Mouse (Mus musculus): Measurements from ENCODE around the gene Cavin2.

Cavin2 gene

DNA sequence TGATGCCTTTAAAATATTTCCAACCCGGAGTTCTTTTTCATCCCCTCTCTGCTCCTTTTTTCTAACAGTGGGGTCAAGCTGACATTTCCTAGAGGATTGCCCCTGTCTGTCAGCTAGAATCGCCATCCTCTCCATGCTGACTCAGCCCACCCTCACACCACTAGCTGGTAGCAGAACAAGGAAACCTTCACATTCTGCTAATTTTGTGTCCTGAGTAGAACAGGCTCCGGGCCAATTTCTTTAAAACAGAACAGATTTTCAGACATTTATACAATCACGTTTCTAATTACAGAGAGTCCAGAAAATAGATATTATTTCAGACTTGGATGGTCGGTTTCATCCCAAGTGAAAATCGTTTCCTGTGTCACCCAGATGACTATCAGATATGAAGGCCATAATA is 34.6 kb downstream of the Cavin2 start:
- no peak for DNase-seq

DNA sequence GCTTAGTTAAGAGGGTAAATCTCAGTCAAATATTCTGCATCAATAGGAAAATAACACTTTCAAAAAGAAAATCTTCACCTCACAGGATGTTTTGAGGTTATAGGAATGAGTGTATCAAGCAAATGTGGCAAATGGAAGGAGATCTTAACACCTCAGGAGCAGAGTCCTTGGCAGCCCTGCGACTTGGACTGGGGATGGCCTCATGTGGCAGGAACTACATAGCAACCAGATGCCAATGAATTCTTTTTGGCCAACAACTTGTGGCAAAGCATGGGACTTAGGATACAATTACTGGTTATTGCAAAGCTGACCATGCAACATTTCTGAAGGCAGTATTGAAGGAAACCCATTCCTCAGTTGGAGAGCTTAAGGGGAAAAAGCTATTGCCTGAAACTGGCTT is 39.6 kb downstream of the Cavin2 start:
- DNase-seq = no peak

DNA sequence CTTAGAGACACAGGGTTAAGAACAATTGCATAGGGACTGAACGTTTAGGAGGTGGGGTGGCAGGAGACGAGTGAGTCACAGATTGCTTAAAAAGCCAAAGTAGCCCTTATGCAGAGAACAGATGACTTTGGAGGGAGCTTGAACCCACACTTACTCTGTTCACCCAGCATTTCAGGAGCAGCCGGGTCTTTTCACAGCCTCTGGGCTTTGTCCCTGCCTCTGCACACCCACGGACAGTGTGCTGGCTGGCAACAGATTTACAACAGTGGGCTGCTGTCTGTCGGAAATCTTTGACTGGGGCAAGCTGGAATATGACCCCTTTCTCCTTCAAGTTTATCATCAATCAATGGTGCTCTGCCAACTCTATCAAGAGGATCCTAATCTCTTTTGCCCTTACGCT is 44.1 kb downstream of the Cavin2 start:
- DNase-seq = peak; percentile 14

DNA sequence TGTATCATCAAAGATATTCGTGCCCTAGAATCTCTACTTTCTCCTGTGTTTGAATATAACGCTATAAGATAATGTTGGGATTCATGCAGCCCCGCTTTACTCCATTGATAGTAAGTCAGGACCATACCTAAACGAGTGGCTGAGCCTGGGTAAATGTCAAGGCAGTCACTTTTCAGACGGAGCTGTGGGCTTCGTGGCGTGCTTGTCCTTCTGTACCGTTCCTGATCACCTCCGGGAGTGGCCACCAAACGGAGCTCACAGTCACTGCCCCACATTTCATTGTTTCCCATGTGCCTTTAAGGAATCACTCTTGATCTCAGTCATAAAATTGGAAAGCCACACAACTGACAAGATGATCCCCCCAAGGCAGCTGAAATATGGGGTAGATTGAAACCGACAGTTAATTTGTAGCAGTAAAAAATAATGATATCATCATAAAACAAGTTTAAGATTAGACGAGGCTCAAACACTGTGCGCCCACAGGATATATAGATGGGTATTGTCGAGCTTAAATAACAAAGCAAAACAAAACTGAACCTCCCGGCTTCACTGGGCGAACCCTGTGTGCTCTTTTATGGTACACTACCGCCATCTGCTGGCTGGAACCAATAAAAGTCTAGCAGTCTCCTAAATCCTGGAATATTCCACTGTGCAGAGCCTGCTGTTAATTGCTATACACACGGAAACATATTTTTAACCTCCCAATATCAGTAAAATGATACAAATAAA is 44.8 kb downstream of the Cavin2 start:
- peak; percentile 88 for DNase-seq

DNA sequence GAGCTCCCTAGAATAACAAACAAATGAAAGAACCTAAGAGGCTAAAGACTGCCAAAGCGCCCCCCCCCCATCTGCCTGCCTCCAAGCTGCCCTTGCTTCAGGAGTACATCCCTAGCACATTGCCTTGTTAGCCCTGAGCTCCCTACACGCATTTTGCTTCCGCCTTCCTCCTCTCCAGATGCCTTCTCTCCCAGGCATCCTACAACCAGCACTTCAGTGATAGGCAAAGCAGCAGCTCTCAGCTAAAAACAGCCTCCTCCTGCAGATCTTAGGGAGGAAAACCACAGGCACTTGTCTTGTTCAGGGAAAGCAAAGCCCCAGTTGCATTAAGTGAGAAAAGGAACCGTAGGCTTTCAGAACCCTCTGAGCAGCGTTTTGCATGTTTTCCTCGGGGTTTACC is 45.4 kb downstream of the Cavin2 start:
- DNase-seq = peak; percentile 46

DNA sequence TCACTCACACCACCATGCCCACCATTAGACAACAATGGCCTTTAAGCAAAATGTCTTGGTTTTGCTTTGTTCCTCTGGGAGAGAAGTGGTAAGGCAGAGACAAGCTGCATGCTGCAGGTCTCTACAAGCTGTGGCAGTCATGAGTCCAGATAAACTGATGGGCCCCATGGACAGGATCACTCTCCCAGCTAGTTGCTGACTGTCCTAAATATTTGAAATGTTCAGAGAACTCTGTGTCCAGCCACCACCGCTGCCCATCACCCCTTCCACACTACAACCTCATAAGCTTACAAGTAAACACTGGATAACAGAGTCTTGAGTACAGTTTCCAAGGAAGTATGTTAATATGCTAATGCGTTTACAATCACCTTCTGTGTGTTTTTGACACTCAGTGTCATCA is 46.2 kb downstream of the Cavin2 start:
- DNase-seq = no peak

DNA sequence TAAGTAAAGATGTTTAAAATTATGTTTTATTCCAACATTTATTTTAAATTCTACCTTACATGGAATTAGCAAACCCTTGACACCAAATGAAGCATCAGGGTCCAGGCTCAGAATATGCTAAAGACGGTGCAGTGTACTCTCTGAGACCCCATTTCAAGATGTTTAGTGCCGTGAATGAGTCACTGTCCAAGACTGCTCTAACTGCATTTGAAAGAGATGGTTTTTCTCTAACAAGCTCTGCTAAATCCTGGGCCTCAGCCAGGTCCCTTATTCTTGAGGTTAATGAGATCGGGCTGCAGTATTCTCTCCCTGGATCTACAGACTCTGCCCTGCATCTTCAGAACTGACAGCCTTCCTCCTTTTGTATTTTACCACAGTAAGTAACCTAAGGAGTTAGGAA is 55.2 kb downstream of the Cavin2 start:
- no peak for DNase-seq

DNA sequence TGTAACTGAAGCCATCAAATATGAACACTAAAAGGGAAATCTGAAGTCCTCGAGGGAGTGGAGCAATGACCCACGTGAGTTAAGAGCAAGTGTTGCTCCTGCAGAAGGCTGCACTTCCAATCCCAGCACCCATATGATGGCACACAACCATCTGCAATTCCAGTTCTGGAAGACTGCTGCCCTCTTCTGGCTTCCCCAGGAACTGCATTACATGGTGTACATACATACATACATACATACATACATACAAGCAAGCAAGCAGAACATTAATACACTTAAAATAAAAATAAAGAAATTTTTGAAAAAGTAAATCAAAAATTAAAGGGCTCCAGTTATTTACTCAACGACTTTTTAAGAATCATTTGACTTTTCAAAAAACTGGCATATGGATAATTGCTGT is 58.7 kb downstream of the Cavin2 start:
- DNase-seq = no peak

DNA sequence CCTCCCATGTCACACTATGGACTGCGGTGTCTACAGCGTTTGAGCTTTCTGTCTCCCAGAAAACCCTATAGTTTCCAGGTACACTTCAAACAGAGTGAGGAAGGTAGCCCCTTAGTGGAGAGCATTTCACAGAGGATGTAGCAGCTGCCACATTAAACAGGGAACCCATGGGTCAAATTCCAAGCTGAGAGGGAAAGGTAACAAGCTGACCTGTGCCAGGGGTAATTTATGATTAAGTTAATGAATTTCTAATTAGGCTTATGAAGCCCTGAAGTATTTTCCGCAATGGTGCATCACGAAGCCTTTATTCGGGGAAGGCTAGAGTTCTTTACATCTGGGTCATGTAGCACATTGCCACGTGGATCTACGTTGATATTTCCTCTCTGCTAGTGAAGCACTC is 59.7 kb downstream of the Cavin2 start:
- no peak for DNase-seq

DNA sequence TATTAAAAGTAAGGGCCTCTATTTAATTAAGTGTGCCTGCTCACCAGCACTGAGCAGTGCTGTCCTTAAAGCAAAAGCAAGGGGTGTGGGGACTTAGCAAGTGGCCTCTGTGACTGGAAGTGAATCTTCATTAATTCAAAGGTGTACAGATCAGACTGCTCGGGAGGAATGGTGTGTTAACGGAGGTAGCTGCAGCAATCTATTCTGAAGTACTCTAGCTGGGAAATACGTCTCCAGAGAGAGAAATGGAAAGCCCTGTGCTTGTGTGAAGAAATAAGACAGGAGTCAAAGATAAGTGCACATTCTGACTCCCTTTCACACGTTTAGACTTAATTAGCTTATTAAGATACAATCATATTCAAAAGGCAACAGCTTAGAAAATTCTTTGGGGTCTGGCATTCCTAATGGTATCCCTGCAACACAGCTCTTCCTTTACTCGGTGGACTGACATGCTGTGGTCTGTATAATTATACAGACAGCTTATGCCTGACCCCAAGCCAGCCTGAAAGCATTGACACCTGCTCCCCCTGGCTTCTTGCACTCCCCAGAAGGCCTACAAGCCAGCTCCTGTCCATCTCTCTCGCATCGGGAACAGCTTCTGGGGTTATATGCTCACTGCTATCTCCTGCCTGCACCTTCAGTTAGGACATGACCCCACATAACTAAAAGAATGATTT is 60.5 kb downstream of the Cavin2 start:
- no peak for DNase-seq
